Mouse (Mus musculus) ZHBTc4 (cell line): ENCODE data around the gene Alk.

Experiments used
- DNase-seq: peaks from one replicate; pipeline ENCODE4 v3.0.0-alpha.2; 2011; ENCODE audit warnings: low read depth, low spot score

Alk gene

GRCm38 (mm10) chr17:72604610-72604980 is at the start of gene Alk:
Gene Alk, minus strand, starts transcription at chr17:72604627.
- peak; percentile 97 for DNase-seq

DNA sequence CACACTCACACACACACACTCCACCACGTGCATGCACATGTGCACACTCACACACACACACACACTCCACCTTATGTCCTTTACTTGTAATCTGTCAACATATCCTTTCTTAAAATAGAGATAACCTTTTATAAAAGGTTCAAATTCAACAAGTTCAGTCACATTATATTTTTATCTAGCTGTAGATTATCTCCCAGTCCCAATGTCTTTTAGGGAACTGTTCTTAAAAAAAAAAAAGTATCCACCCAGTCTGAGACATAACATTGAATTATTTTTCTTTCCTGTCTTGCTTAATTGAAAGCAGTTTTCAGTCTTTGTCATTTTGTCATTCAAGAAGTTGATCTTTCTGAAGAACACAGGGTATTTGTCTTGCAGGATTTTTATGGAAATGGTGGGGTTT is 48.4 kb upstream of the Alk start:
- no peak for DNase-seq

DNA sequence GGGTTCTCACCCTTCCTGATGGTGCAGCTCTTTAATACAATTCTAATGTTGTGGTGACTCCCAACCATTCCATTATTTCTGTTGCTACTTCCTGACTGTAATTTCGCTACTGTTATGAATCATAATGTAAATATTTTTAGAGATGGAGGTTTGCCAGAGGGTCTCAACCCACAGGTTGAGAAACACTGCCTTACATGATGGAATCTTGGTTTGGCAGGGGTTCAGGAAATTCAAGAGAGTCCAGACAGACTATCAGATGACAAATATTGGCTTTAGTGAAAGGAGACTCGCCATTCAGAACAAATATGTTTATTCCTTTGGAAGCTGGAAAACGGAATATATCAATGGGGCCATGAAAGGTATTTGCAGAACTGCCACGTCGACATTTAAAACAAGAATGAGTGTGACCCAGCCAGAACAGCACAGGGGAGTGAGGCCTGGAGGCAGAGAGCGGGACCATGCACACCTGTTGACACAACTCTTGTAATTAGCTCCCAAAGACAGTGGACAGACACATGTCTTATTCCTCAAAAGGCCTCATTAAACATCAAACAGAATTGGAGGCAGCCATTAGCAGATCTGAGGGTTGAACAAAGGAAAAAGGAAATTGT is 44.3 kb upstream of the Alk start:
- DNase-seq: no peak

- no peak for DNase-seq
Observed at GRCm38 (mm10) chr17:72646167-72646566, 41.7 kb upstream of the Alk start.

- DNase-seq: no peak
Observed at GRCm38 (mm10) chr17:72640095-72640494, 35.7 kb upstream of the Alk start.

DNA sequence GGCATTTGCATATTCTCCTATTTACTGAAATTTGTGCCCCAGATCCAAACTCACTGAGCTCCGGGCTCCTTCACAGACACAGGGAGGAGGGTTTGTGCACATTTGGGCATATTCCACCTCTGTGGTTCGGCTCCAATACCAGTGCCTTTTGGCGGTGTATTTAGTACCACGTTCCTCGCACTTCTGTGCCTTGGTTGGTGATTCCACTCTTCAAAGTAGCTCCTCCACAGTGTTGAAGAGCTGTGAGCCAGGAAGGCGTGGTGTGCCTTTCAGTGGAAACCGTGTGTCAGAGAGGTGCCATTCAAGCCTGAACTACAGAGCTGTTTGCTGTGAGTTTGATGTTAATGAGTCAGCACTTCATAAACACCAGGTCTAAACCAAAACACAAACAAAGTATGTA is 35.0 kb upstream of the Alk start:
- DNase-seq: no peak

DNA sequence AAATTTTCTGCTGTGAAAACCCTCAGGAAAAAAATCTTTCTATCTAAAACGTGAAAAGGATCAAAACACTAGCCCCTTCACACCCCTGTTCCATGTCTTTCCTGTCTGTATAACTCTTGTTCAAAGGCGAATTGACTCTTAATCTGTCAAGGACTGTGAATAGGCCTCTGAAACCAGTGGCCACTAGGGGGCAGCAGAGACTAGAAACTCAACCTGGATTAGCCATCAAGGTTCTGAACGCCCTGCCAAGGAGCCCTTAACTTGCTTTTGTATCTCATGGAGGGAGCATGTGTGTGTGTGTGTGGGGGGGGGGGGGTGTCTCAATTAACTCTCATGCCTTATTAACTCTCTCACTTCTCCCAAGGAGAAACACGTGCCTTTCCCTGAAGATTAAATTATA is 1.8 kb upstream of the Alk start:
- peak; percentile 86 for DNase-seq

DNA sequence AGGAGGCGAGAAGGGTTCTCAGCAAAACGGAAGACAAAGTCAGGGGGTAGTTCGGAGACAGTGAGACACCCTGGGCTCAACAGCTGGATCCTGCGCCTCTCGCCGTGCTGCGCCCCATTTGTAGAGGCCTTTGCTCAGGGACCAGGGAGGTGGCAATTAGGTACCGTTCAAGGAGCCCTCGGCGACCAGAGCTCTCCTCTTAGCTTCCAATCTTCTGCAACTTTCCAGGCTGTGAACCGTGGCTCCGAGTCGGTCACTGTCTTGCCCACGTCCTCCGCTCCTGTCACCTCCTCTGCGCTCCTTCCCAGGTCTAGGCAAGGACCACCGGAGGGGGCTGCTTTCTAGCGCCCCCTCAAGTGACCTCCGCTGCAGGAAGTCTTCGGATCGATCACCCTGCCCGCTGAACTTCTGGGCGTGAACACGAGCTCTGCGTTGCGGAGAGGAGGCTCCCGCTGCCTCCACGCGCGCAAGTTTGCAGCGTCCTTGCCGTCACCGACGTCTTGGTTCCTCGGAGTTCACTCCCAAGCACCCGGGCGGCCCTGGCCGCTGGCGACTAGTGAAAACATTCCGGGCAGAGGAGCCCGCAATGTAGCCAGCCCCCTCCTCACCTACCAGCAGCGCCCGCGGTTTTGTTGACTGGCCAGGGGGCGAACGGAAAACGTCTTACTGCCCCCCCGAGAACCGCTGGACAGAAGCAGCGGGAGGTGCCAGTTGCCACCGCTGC is 379 bp downstream of the Alk start:
- peak; percentile 66 for DNase-seq

DNA sequence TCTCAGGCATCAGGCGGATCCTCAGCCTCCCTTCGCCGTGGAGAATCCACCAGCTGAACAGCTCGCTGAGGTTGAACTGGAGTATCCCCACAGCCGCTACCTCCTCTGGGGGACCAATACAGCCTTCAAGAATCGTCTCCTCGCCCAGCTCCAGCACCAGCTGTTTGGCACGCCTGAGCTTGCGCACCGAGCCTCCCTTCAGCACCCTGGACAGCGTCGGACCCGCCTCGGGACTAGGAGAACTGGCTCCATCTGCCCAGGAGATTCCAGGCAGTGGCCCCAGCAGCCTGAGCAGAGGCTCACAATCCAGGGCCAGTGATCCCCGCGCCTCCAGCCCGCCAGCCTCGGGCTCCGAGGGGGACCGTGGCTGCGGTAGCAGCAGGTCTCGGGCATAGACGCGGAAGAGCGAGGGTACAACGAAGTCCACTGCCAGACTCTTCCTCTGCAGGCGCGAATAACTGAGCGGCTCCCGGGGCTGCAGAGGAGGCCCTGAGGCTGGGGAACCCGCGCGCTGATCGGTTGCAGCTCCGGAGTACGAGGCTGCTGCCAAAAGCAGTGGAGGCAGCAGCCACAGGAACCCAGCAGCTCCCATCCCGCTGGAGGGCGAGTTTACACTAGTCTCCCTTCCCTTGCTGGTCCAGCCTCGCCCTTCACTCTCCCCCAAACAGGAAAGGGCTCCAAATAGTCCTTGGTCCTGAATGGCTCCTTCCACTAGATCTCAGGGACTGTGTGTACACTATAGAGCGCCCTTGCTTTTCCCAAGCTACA is 1.1 kb downstream of the Alk start:
- DNase-seq: peak; percentile 92

DNA sequence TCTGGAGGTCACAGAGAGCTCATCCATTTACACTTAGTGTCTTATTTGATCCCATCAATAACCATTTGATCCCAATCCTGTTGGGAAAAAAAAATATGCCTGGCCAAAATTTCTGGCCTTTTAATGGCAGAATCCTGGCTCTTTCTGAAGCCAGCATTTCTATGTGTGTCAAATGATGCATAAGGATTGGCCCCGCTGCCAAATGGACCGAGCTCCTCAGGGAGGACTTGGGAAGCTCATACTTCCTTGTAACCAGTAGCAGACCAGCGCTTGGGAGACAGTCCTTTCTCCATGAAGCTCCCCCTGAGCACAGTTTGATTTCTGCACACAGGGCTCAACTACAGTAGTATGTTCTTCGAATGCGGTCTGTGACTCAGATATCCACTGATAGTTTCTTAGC is 3.6 kb downstream of the Alk start:
- no peak for DNase-seq

- no peak for DNase-seq
Observed at GRCm38 (mm10) chr17:72587671-72588070, 16.8 kb downstream of the Alk start.

- DNase-seq: no peak
Observed at GRCm38 (mm10) chr17:72580142-72580541, 24.3 kb downstream of the Alk start.

GRCm38 (mm10) chr17:72579321-72579720 is 25.1 kb downstream of the Alk start:
- no peak for DNase-seq

DNA sequence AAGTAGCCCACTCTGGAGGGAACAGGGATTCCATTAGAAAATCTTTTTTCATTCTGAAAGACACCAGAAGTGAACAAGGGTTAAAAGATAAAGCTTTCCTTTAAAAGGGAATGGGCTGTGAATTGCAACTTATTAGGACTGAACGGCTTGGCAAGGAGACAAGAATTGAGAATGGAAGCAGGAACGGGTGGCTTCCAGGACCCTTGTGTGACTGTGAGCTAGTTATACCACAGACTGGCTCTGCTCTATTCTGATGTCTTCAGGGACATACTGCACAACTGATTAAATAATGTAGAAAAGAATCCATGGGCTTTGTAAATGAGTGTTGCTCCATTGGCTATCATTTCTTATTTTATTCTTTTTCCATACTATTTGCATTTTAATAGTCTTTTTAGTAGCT is 33.0 kb downstream of the Alk start:
- DNase-seq: no peak

DNA sequence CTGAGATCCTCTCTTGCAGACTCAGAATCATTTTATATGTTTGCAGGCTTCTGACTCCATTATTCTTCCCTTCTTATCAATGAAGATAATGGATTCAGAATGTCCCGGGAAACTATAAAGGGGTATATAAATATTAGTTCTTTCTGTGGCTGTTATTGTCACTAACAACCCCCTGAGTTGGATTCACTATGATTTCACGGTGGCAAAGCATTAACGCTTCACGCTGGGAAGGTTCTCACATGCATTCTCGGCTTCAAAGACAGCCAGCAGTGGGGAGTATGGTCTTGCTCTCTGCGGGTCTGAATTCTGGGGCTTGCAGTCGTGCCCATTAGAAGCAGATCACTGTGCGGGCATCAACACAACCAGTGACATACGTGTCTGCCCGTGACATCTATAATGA is 34.9 kb downstream of the Alk start:
- no peak for DNase-seq

DNA sequence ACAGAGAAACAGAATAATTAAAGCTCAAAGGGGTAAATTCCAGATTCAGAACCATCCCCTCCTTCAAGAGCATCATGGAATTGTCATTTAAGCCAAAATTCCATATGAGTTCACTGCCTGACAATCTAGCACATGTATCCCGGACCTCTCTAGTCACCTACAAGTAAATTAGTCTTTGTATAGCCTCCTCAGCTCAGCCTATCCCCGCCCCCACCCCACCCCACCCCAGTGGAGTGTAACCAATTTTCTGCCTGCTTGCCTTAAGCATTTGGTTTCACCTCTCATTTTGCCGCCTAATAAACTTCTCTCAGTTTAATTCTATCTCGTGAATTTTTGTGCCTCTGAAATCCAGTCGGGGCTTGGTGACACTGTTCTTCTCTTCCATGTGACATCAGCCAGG is 41.0 kb downstream of the Alk start:
- DNase-seq: no peak

DNA sequence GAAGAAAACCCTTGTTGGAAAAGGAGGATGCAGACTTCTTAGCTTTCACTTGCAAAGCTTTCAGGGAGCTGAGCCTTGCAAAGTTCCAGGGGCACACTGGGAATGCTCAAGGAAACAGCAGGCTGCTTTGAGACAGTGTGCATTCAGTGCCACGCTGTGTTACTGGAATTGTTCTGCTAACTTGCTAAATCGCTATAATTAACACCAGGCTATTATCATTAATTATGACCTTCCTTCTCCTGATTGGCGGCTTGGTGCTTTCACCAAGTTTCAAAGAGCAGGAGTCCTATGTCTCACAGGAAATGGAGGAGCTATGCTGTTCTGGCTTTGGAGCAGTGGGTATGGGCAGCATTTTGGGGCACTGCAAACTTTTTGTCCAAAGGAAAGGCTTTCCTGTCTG is 43.0 kb downstream of the Alk start:
- DNase-seq: peak; percentile 65

GRCm38 (mm10) chr17:72560771-72561170 is 43.7 kb downstream of the Alk start:
- DNase-seq: peak; percentile 80

DNA sequence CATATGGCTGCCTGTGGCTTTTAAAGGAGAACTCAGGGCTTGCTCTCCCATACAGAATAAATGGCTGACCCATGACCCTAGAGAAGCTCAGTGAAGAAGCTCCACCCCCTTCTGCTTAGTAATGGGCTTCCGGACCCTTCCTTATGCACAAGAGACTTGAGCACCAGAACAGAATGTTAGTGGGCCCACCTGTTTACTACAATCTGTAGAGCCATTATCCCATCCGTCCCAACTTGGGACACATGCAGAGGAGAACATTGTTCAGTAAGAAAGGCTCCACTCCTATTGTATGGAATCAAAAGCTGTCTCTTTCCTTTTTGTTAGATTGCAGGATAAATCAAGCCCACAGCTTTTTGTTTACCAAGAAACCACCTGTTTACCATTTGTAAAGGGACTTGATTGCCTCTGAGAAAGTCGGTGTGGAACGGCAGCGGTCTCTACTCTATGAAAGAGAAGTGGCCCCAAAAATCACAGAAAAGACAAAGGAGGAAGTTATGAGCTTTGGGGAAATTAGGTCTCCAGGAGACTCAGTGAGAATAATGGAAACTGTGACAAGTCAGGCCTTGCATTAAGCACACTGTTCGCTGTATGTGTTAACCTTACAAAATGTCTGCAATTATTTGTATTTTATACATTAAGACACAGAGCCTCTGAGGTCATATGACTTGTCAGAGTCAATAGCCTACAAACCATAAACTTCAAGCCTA is 47.2 kb downstream of the Alk start:
- DNase-seq: peak; percentile 93

DNA sequence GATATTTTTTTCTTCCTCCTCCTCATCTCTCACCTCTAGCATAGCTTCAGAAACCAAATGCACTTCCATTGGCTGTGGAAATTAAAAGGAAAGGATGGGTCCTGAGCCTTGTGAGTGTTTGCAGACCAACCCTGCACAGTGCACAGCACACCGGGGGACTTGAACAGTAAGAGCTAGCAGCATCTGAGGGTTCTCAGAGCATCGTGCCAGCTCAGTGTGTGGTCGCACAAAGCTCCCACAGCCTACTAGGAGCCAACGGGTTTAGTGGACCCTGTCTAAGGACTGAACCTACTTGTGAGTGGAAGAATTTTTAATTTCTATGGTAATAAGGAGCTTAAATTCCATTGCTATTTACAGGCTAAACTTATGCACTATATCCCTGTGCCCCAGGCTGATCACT is 58.2 kb downstream of the Alk start:
- no peak for DNase-seq

DNA sequence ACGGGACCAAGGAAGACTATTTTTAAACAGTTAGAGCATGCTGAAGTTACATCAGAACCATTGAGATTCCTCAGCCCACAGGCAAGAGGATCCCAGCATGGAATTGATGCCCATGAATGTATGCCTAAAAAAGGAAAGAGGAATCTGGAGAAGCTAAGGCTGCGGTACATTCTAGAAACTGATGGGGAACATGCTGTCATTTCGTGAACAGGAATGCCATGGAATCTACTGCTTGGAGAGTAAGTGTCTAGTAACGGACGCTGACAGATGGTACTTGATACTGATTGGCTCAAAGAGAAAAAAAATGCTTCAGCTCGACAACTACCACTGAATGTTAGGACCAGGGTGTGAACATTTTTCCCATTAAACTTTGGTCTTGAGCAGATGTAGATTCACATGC is 69.1 kb downstream of the Alk start:
- no peak for DNase-seq

GRCm38 (mm10) chr17:72532266-72532665 is 72.2 kb downstream of the Alk start:
- no peak for DNase-seq
